Mouse (Mus musculus): ENCODE results near the gene Txndc11. TPM values are rescaled to one million over a fixed set of nuclear protein-coding genes. Genes with fewer than 3 reads are reported as not detected.

Txndc11 gene
- total and polyA plus RNA-seq, 3 experiments = 24.9 to 33.7 TPM; not detected in 1

DNA sequence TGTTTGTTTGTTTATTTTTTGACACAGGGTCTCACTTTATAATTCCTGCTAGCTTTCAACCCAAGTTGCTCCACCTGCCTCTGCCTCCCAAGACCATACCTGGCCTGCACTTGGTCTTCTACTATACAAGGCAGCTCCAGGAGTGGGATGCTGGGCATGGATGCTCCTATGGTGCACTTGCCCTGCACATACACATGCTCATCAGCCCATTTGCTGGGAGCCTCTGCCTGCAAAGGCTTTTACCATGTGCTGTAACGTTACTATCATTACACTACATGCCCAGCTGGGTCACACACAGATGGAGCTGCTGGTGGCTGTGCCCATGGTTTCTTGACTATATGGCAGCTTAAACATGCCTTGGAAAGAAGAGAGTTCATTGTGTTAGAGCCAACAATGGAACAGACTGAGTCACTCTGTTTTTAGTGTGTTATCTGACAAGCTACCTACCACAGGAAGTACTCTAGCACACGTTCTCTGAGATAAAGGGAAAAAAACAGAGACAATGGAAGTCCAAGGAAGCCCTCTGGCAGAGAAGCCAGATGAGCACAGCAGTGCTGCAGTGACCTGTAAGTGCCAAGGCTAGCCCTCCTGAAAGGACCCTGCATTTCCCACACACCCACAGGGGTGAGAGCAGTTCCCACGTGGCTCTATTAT is 56.1 kb downstream of the Txndc11 start (continued):
- peak; percentile 94 for TF ChIP-seq ETS1 (IDR thresholded peaks at IDR 0.05; ENCODE audit: low read depth, low read length)
- peak; percentile 59; the same call in 1 of the 2 replicates for TF ChIP-seq MAX (IDR thresholded peaks at IDR 0.05; ENCODE audit: low read length)
- 0 out of 2 replicates have a peak, but pooled peaks have one; percentile 25 for TF ChIP-seq TBP (IDR thresholded peaks at IDR 0.05; ENCODE audit: low read depth, low read length)
- no peak for TF ChIP-seq GABPA (IDR thresholded peaks at IDR 0.05; ENCODE audit: low read depth, low read length)
- TF ChIP-seq TAL1 (IDR thresholded peaks at IDR 0.05; ENCODE audit: low read length) = peak; percentile 81
- peak; percentile 96 for TF ChIP-seq ZNF384 (IDR thresholded peaks at IDR 0.05; ENCODE audit: low read depth, low read length)
- no peak for TF ChIP-seq UBTF (IDR thresholded peaks at IDR 0.05; ENCODE audit: borderline replicate concordance, insufficient read depth, low read depth, low read length)
- peak; percentile 92 to 99 for TF ChIP-seq EP300 (IDR thresholded peaks at IDR 0.05; ENCODE audit: low read depth in 1 of 2, low read length in 2 of 2)
- TF ChIP-seq HCFC1 (IDR thresholded peaks at IDR 0.05; ENCODE audit: low read depth, low read length) = peak; percentile 48; the same call in 1 of the 2 replicates

DNA sequence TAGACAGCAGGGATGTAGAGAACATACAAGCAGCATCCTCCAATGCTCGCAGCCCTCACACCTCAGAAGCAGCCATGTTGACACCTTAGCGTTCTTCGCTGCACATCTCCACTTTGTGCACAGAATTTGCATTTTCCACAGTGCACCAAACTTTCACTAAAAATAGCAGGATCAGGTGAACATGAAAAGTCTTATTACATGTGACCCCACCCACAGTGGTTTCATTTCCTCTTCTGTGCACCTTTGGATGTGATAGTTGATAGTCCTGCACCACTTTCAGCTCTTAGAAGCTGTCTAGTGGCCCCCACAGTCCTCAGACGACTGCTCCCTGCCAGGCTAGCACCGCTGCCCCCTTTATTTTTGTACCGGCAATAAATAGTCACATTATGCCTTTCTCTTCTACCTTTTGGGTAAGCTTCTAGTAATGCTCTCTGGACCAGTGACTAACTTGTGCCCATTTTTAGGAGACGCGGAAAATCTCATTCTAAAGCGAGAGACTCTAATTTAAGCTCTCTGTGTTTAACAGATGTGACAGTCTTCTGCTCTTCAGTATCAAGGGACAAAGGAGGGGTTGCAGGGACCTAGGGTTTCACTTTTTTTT is 56.7 kb downstream of the Txndc11 start:
- Histone ChIP-seq H3K79me2 (ENCODE audit: control insufficient read depth, insufficient read depth, low read length, poor library complexity) (no peaks in the 10 kb centered on the region), H3K4me3 (ENCODE audit: control insufficient read depth in 1 of 2, insufficient read depth in 1 of 2, low read depth in 2 of 2, low read length in 2 of 2) (no peak overlapping the region), H3K4me1 (ENCODE audit: control insufficient read depth in 1 of 2, insufficient read depth in 2 of 2, low read length in 2 of 2) (peaks cover 7 to 16% of the 10 kb centered on the region in 2 experiments), H3K9me3 (replicated peaks; ENCODE audit: insufficient read depth, low read length) (no peaks in the 10 kb centered on the region), H3K9ac (ENCODE audit: control insufficient read depth, low read depth, low read length, poor library complexity, severe bottlenecking) (no peak overlapping the region), H3K27me3 (ENCODE audit: control insufficient read depth in 1 of 2, insufficient read depth in 2 of 2, low read length in 2 of 2) (no peaks in the 10 kb centered on the region), H3K27ac (ENCODE audit: control insufficient read depth, low read depth, low read length) (no peak overlapping the region), H3K36me3 (ENCODE audit: control insufficient read depth in 1 of 2, insufficient read depth in 2 of 2, low read length in 2 of 2) (peaks cover 11 to 20% of the 10 kb centered on the region in 2 experiments)
- TF ChIP-seq MAFK (IDR thresholded peaks at IDR 0.05; ENCODE audit: borderline replicate concordance, low read depth, low read length) = no peak
- TF ChIP-seq HCFC1 (IDR thresholded peaks at IDR 0.05; ENCODE audit: low read depth, low read length) = no peak
- no peak for TF ChIP-seq E2F4 (IDR thresholded peaks at IDR 0.05; ENCODE audit: borderline replicate concordance, low read depth, low read length)
- TF ChIP-seq ZMIZ1 (IDR thresholded peaks at IDR 0.05; ENCODE audit: low read depth, low read length) = no peak
- no peak for TF ChIP-seq SMC3 (IDR thresholded peaks at IDR 0.05; ENCODE audit: low read depth, low read length)
- TF ChIP-seq POLR2A (IDR thresholded peaks at IDR 0.05; ENCODE audit: control insufficient read depth in 1 of 2, insufficient read depth in 1 of 2, low read depth in 1 of 2, low read length in 2 of 2, poor library complexity in 1 of 2) = no peak
- TF ChIP-seq UBTF (IDR thresholded peaks at IDR 0.05; ENCODE audit: borderline replicate concordance, insufficient read depth, low read depth, low read length) = no peak
- TF ChIP-seq TBP (IDR thresholded peaks at IDR 0.05; ENCODE audit: low read depth, low read length) = no peak
- no peak for TF ChIP-seq TCF12 (IDR thresholded peaks at IDR 0.05; ENCODE audit: low read depth, low read length)
- no peak for TF ChIP-seq ZNF384 (IDR thresholded peaks at IDR 0.05; ENCODE audit: low read depth, low read length)
- DNase-seq (ENCODE audit: low read depth, low spot score) = no peak

DNA sequence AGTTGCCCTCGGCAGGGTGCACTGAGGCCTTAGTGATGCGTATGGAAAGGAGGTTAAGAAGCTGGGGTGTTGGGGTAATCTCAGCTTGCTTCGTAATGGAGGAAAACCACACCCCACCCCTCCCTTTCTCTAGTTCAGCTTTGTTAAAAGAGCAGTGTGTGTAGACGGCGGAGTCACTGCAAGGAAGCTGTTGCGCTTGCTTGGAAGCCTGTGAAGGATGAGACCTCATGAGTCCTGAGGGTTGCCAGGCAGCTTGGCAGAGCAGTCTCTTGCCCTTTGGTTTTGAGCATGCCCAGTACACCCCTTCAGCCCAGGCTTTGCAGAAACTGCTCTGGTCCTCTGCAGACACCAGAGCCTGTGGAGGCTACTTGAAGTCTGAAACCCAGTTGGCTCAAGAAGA is 61.4 kb downstream of the Txndc11 start:
- DNase-seq (ENCODE audit: low read depth, low spot score) = no peak
- Histone ChIP-seq H3K79me2 (ENCODE audit: control insufficient read depth, insufficient read depth, low read length, poor library complexity) (no peaks in the 10 kb centered on the region), H3K9ac (ENCODE audit: control insufficient read depth, low read depth, low read length, poor library complexity, severe bottlenecking) (no peak overlapping the region), H3K9me3 (replicated peaks; ENCODE audit: insufficient read depth, low read length) (no peaks in the 10 kb centered on the region), H3K27ac (ENCODE audit: control insufficient read depth, low read depth, low read length) (no peak overlapping the region), H3K36me3 (ENCODE audit: control insufficient read depth in 1 of 2, insufficient read depth in 2 of 2, low read length in 2 of 2) (peaks cover 3 to 10% of the 10 kb centered on the region in 2 experiments), H3K27me3 (ENCODE audit: control insufficient read depth in 1 of 2, insufficient read depth in 2 of 2, low read length in 2 of 2) (no peaks in the 10 kb centered on the region), H3K4me3 (ENCODE audit: control insufficient read depth in 1 of 2, insufficient read depth in 1 of 2, low read depth in 2 of 2, low read length in 2 of 2) (no peak overlapping the region), H3K4me1 (ENCODE audit: control insufficient read depth in 1 of 2, insufficient read depth in 2 of 2, low read length in 2 of 2) (peaks cover 4 to 6% of the 10 kb centered on the region in 2 experiments)
- no peak for TF ChIP-seq ZKSCAN1 (IDR thresholded peaks at IDR 0.05; ENCODE audit: low read depth, low read length)
